Mouse (Mus musculus) liver, embryonic 15.5 days (tissue): ENCODE measurements around the gene Jag1. TPM values are rescaled to one million over a fixed set of nuclear protein-coding genes. Genes with fewer than 3 reads are reported as not detected.

Experiments
- ATAC-seq: fragments of 200-750 bp; cut with Nextera tagmentation; 2 replicates; pipeline ENCODE4 v1.8.0; 2017; ENCODE audit warnings: moderate number of reproducible peaks, mild to moderate bottlenecking, moderate library complexity; ENCODE audit not compliant: insufficient read depth
- H3K27ac ChIP-seq: fragments of 300-500 bp; sonication (generic); replicated peaks from 2 replicates; pipeline ENCODE4 v1.5.1; 2015; ENCODE audit warnings: mild to moderate bottlenecking, inconsistent platforms
- H3K27me3 ChIP-seq: fragments of 300-500 bp; sonication (generic); 2 replicates; pipeline ENCODE4 v1.6.1; 2015; ENCODE audit warnings: mild to moderate bottlenecking, inconsistent platforms
- H3K36me3 ChIP-seq: fragments of 300-500 bp; sonication (generic); replicated peaks from 2 replicates; pipeline ENCODE4 v1.6.1; 2015; ENCODE audit warnings: moderate library complexity, mild to moderate bottlenecking, inconsistent platforms
- H3K4me1 ChIP-seq: fragments of 300-500 bp; sonication (generic); replicated peaks from 2 replicates; pipeline ENCODE4 v1.6.1; 2015; ENCODE audit warnings: inconsistent platforms
- H3K4me2 ChIP-seq: fragments of 300-500 bp; sonication (generic); 2 replicates; pipeline ENCODE4 v1.6.1; 2015; ENCODE audit warnings: moderate library complexity, mild to moderate bottlenecking, inconsistent platforms
- H3K4me3 ChIP-seq: fragments of 300-500 bp; sonication (generic); replicated peaks from 2 replicates; pipeline ENCODE4 v1.5.1; 2015; ENCODE audit warnings: mild to moderate bottlenecking, inconsistent platforms
- H3K9ac ChIP-seq: fragments of 300-500 bp; sonication (generic); 2 replicates; pipeline ENCODE4 v1.6.1; 2015; ENCODE audit warnings: moderate library complexity, mild to moderate bottlenecking, inconsistent platforms
- H3K9me3 ChIP-seq: fragments of 300-500 bp; sonication (generic); replicated peaks from 2 replicates; pipeline ENCODE4 v1.6.1; 2016; ENCODE audit warnings: inconsistent platforms
- WGBS: fragments of 180-500 bp; shearing (Covaris S2); methylation state at CpG from one replicate; pipeline ENCODE4 v1.1.7; 2015; ENCODE audit warnings: mixed read lengths; ENCODE audit not compliant: insufficient replicate concordance; 5-methylcytosine and 5-hydroxymethylcytosine counted together
- polyA plus RNA-seq: library from polyadenylated mRNA; unstranded; fragments of >200 nt; fragmentation: Nextera tagmentation; extraction: Ambion mirVana; gene quantifications from 2 replicates; pipeline ENCODE4 v1.2.1, GENCODE M21; 2015

Gene Jag1
- polyA plus RNA-seq, 1 experiment from 2014 or later = 1.0 TPM

- H3K4me2 ChIP-seq = no peak overlapping the region
- no peaks in the 10 kb centered on the region for H3K27me3 ChIP-seq
- H3K9me3 ChIP-seq = no peaks in the 10 kb centered on the region
- WGBS = 71% methylated on average over 7 of the region's 7 CpGs
- no peak overlapping the region for H3K9ac ChIP-seq
- no peaks in the 10 kb centered on the region for H3K4me1 ChIP-seq
- H3K36me3 ChIP-seq = no peaks in the 10 kb centered on the region
- H3K4me3 ChIP-seq = no peak overlapping the region
- ATAC-seq = no peak
- H3K27ac ChIP-seq = no peak overlapping the region
Observed at GRCm38 (mm10) chr2:137081001-137081400, 35.4 kb downstream of the Jag1 start.

GRCm38 (mm10) chr2:137080468-137080867 is 36.0 kb downstream of the Jag1 start:
- H3K36me3 ChIP-seq = no peaks in the 10 kb centered on the region
- WGBS = 47% methylated on average over 6 of the region's 6 CpGs
- ATAC-seq = no peak
- no peak overlapping the region for H3K4me3 ChIP-seq
- H3K4me1 ChIP-seq = no peaks in the 10 kb centered on the region
- no peaks in the 10 kb centered on the region for H3K9me3 ChIP-seq
- no peak overlapping the region for H3K9ac ChIP-seq
- H3K27me3 ChIP-seq = no peaks in the 10 kb centered on the region
- H3K4me2 ChIP-seq = no peak overlapping the region
- no peak overlapping the region for H3K27ac ChIP-seq

- Histone ChIP-seq H3K9ac (no peak overlapping the region), H3K27me3 (no peaks in the 10 kb centered on the region), H3K4me3 (no peak overlapping the region), H3K27ac (no peak overlapping the region), H3K4me1 (no peaks in the 10 kb centered on the region), H3K9me3 (no peaks in the 10 kb centered on the region), H3K36me3 (no peaks in the 10 kb centered on the region), H3K4me2 (no peak overlapping the region)
- 54% methylated on average over 10 of the region's 10 CpGs for WGBS
- ATAC-seq = no peak
Observed at GRCm38 (mm10) chr2:137079721-137080320, 36.6 kb downstream of the Jag1 start.

- 58% methylated on average over 4 of the region's 4 CpGs for WGBS
- H3K4me1 ChIP-seq = no peaks in the 10 kb centered on the region
- H3K9me3 ChIP-seq = no peaks in the 10 kb centered on the region
- H3K27me3 ChIP-seq = no peaks in the 10 kb centered on the region
- H3K36me3 ChIP-seq = no peaks in the 10 kb centered on the region
- H3K4me3 ChIP-seq = no peak overlapping the region
- H3K9ac ChIP-seq = no peak overlapping the region
- H3K27ac ChIP-seq = no peak overlapping the region
- ATAC-seq = no peak
- no peak overlapping the region for H3K4me2 ChIP-seq
Observed at GRCm38 (mm10) chr2:137078771-137079170, 37.7 kb downstream of the Jag1 start.

GRCm38 (mm10) chr2:137074313-137074620 is 42.2 kb downstream of the Jag1 start:
- H3K4me2 ChIP-seq = no peak overlapping the region
- no peak overlapping the region for H3K27ac ChIP-seq
- no peak for ATAC-seq
- H3K4me3 ChIP-seq = no peak overlapping the region
- no peaks in the 10 kb centered on the region for H3K27me3 ChIP-seq
- 26% methylated on average over 2 of the region's 2 CpGs for WGBS
- no peak overlapping the region for H3K9ac ChIP-seq
- H3K9me3 ChIP-seq = no peaks in the 10 kb centered on the region
- no peaks in the 10 kb centered on the region for H3K36me3 ChIP-seq
- no peaks in the 10 kb centered on the region for H3K4me1 ChIP-seq

GRCm38 (mm10) chr2:137073473-137074312 is 42.8 kb downstream of the Jag1 start:
- no peak overlapping the region for H3K4me3 ChIP-seq
- ATAC-seq = no peak
- H3K36me3 ChIP-seq = no peaks in the 10 kb centered on the region
- H3K27ac ChIP-seq = no peak overlapping the region
- H3K9me3 ChIP-seq = no peaks in the 10 kb centered on the region
- no peak overlapping the region for H3K9ac ChIP-seq
- no peaks in the 10 kb centered on the region for H3K27me3 ChIP-seq
- H3K4me2 ChIP-seq = no peak overlapping the region
- no peaks in the 10 kb centered on the region for H3K4me1 ChIP-seq
- 61% methylated on average over 16 of the region's 16 CpGs for WGBS

GRCm38 (mm10) chr2:137067479-137068110 is 48.8 kb downstream of the Jag1 start:
- Histone ChIP-seq H3K9ac (no peak overlapping the region), H3K36me3 (peaks cover 7% of the 10 kb centered on the region; the same call in 1 of the 2 replicates), H3K4me1 (no peaks in the 10 kb centered on the region), H3K27me3 (no peaks in the 10 kb centered on the region), H3K4me3 (no peak overlapping the region), H3K9me3 (no peaks in the 10 kb centered on the region), H3K4me2 (no peak overlapping the region), H3K27ac (no peak overlapping the region)
- WGBS = 83% methylated on average over 10 of the region's 10 CpGs
- no peak for ATAC-seq

- no peak overlapping the region for H3K9ac ChIP-seq
- no peaks in the 10 kb centered on the region for H3K4me1 ChIP-seq
- H3K9me3 ChIP-seq = no peaks in the 10 kb centered on the region
- 73% methylated on average over 3 of the region's 3 CpGs for WGBS
- no peak overlapping the region for H3K27ac ChIP-seq
- H3K4me2 ChIP-seq = no peak overlapping the region
- no peak overlapping the region for H3K4me3 ChIP-seq
- ATAC-seq = no peak
- peaks cover 7% of the 10 kb centered on the region; the same call in 1 of the 2 replicates for H3K36me3 ChIP-seq
- no peaks in the 10 kb centered on the region for H3K27me3 ChIP-seq
Observed at GRCm38 (mm10) chr2:137064513-137064912, 51.9 kb downstream of the Jag1 start.

- 69% methylated on average over 1 of the region's 1 CpGs for WGBS
- ATAC-seq = no peak
Observed at GRCm38 (mm10) chr2:137063829-137064228, 52.6 kb downstream of the Jag1 start.

GRCm38 (mm10) chr2:137049906-137050305 is 66.5 kb downstream of the Jag1 start:
- WGBS = 49% methylated on average over 1 of the region's 1 CpGs
- no peaks in the 10 kb centered on the region for H3K27me3 ChIP-seq
- no peak overlapping the region for H3K4me3 ChIP-seq
- H3K4me2 ChIP-seq = no peak overlapping the region
- ATAC-seq = no peak
- no peak overlapping the region for H3K27ac ChIP-seq
- no peak overlapping the region for H3K9ac ChIP-seq
- H3K9me3 ChIP-seq = no peaks in the 10 kb centered on the region
- H3K4me1 ChIP-seq = no peaks in the 10 kb centered on the region
- no peaks in the 10 kb centered on the region for H3K36me3 ChIP-seq

More at GRCm38 (mm10) chr2:137063829-137064228, 52.6 kb downstream of the Jag1 start:
- Histone ChIP-seq H3K4me2 (no peak overlapping the region), H3K27me3 (no peaks in the 10 kb centered on the region), H3K4me3 (no peak overlapping the region), H3K4me1 (no peaks in the 10 kb centered on the region), H3K9me3 (no peaks in the 10 kb centered on the region), H3K36me3 (peaks cover 7% of the 10 kb centered on the region; the same call in 1 of the 2 replicates), H3K27ac (no peak overlapping the region), H3K9ac (no peak overlapping the region)

GRCm38 (mm10) chr2:137049367-137049766 is 67.1 kb downstream of the Jag1 start:
- ATAC-seq = no peak
- no peaks in the 10 kb centered on the region for H3K36me3 ChIP-seq
- 74% methylated on average over 2 of the region's 2 CpGs for WGBS
- no peak overlapping the region for H3K4me2 ChIP-seq
- no peaks in the 10 kb centered on the region for H3K4me1 ChIP-seq
- no peak overlapping the region for H3K9ac ChIP-seq
- no peaks in the 10 kb centered on the region for H3K9me3 ChIP-seq
- no peak overlapping the region for H3K4me3 ChIP-seq
- H3K27me3 ChIP-seq = no peaks in the 10 kb centered on the region
- no peak overlapping the region for H3K27ac ChIP-seq
